Mouse (Mus musculus): ENCODE measurements at regions not wholly inside any gene's neighbourhood (a gene's known extent, or its start where the extent isn't known, plus 50 kb on each side); places are given as distances from the start of the nearest gene placed in this dataset.

DNA sequence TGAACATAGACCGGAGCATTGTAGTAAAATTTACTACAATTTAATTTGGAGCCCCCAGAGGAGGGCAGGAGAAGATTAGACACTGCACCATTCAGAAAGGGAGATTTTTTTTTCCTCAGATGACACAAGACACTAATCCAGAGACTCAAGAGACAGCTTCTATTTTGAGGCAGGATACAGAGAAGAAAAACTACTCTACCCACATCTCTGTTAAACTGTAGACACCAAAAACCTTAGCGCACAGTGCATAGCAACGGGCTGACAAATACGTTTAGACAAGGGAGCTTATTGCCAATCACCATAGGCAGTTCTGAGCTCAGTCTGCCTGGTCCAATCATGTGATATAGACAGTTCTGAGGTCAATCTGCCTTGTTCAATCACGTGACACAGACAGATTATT, 381.1 kb upstream of the Adgrl2 start:
- TF ChIP-seq POLR2A (IDR thresholded peaks at IDR 0.05; ENCODE audit: low read depth, low read length) = no peak
- peak; percentile 64; the same call in 1 of the 2 replicates for TF ChIP-seq ZNF384 (IDR thresholded peaks at IDR 0.05; ENCODE audit: low read depth, low read length)
- no peak for TF ChIP-seq EP300 (IDR thresholded peaks at IDR 0.05; ENCODE audit: low read length)
- no peak for TF ChIP-seq MAFK (IDR thresholded peaks at IDR 0.05; ENCODE audit: insufficient replicate concordance, low read length)
- TF ChIP-seq CHD1 (IDR thresholded peaks at IDR 0.05; ENCODE audit: low read depth, low read length) = no peak
- TF ChIP-seq SIN3A (IDR thresholded peaks at IDR 0.05; ENCODE audit: low read length) = no peak
- no peak for TF ChIP-seq CHD2 (IDR thresholded peaks at IDR 0.05; ENCODE audit: low read length)
- no peak for TF ChIP-seq MAZ (IDR thresholded peaks at IDR 0.05; ENCODE audit: low read depth, low read length)
- no peak for TF ChIP-seq ELF1 (IDR thresholded peaks at IDR 0.05; ENCODE audit: low read depth, low read length)
- peak in 1 of 2 experiments; percentile 4; a peak in 1 of 4 replicates for TF ChIP-seq CTCF (conservative IDR thresholded peaks at IDR 0.05 in 1 of 2, IDR thresholded peaks at IDR 0.05 in 1 of 2; ENCODE audit: low read depth in 2 of 2, low read length in 2 of 2)
- no peak for TF ChIP-seq USF1 (IDR thresholded peaks at IDR 0.05; ENCODE audit: low read depth, low read length)
- no peak for TF ChIP-seq TBP (conservative IDR thresholded peaks at IDR 0.05; ENCODE audit: low read depth, low read length)
- TF ChIP-seq JUND (conservative IDR thresholded peaks at IDR 0.05; ENCODE audit: low read depth, low read length) = no peak
